In the genomic region with DNA sequence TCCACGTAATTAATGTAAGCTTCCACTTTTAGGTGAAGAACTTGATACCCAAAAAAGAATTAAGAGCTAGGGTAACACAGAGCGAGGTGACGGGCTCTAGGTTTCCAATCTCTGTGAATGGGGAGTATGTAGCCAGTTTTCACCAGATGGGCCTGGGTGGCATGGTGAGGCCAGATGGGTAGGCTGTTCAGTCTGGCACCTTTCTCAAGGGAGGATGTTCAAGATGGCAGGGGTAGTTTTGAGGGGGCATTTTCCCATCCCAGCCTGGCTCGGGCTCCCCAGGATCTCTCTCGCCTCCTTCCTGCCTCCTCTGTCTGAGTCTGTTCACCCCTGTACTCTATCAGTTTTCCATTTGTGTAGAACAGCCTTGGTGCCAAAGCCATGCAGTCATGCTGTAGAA, we compare ENCODE assay signal across 16 mouse cellular contexts.
"Had no signal": no experiment of that assay in that cellular context is flagged by ENCODE, and none has a peak within 500 bp of the region (broad histone marks: within the 10 kb centered on the region; RNA-seq: fewer than 3 reads in every experiment).

No protein-coding gene starts in this region.

- H3K36me3 ChIP-seq: kidney, embryonic 15.5 days; liver, embryonic 15.5 days; midbrain, embryonic 10.5 days; neural tube, embryonic 15.5 days had no signal

- H3K27me3 ChIP-seq: kidney, embryonic 15.5 days; liver, embryonic 15.5 days; neural tube, embryonic 15.5 days had no signal

- H3K9me3 ChIP-seq: kidney, embryonic 15.5 days; liver, embryonic 15.5 days; midbrain, embryonic 10.5 days; neural tube, embryonic 15.5 days had no signal

- H3K4me3 ChIP-seq: kidney, embryonic 15.5 days; liver, embryonic 15.5 days; midbrain, embryonic 10.5 days; myocyte; neural tube, embryonic 15.5 days had no signal

- DNase-seq: kidney, adult 2 months; kidney, postnatal 14 days; left cerebral cortex, postnatal 4 days; lung, adult 2 months; lung, postnatal 10 days; lung, postnatal 4 days; midbrain, embryonic 14.5 days; right cerebral cortex, postnatal 4 days; spleen, adult 18-20 months; thymus, adult 18-20 months; thymus, postnatal 14 days had no signal

- H3K27ac ChIP-seq: kidney, embryonic 15.5 days; liver, embryonic 15.5 days; midbrain, embryonic 10.5 days; neural tube, embryonic 15.5 days had no signal

- H3K4me1 ChIP-seq: liver, embryonic 15.5 days had no signal
